8 mouse cellular contexts compared by ENCODE assay signal in the genomic region with DNA sequence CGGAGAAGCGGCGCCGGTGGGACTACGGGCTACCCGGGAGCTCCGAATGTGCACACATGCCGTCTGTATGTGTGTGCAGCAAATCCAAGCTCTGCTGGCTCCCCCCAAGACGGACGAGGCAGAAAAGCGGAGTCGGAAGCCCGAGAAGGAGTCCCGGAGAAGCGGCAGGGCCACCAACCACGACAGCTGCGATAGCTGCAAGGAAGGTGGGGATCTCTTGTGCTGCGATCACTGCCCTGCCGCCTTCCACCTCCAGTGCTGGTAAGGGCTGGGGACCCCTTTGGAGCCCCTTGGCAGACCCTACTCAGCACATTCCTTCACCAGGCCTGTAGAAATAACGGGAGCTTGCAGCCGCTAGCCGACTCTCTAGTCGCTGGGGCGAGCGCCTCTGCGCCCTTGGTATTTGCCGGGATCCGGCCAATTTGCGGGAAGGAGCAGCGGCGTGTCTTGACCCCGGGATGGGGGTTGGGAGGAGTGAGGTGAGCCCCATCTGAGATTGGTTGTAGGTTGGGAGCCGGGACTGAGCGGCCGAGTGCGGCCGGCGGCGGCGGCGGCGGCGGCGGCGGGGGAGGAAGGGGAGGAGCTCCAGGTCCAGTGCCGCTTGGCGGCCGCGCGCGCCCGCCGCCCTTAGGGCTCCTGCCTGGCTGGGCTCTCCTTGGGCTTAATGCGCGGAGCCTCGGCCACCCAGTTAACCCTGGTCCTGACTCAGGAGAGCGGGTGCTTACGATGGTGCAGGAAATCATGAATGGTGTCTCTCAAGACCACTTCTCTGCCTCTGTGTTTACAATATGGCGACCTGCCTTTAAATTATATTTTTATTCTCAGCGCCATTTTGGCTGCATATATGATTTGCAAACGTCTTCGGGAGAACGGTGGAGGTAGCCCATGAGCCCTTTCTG. TPM values are rescaled to one million over a fixed set of nuclear protein-coding genes. Genes with fewer than 3 reads are reported as not detected.
A peak's percentile ranks its signal among the peaks of the same experiment; 100 is the strongest.
DNase-seq lines count a peak whose midpoint lies in the region; ATAC-seq lines count a peak whose summit lies in the region.

No protein-coding gene starts in this region.

- H3K27me3 ChIP-seq in embryonic facial prominence, embryonic 12.5 days = no peaks in the 10 kb centered on the region
- no peaks in the 10 kb centered on the region for H3K27me3 ChIP-seq in heart, embryonic 11.5 days (ENCODE audit: control insufficient read depth, insufficient read depth, low read length)
- 0 out of 2 replicates have a peak, but pooled peaks cover under 1% of the 10 kb centered on the region for H3K27me3 ChIP-seq in kidney, embryonic 15.5 days
- H3K27me3 ChIP-seq in liver, embryonic 11.5 days (replicated peaks; ENCODE audit: control insufficient read depth, insufficient read depth, low read length) = no peaks in the 10 kb centered on the region
- no peaks in the 10 kb centered on the region for H3K27me3 ChIP-seq in neural tube, embryonic 11.5 days (ENCODE audit: control insufficient read depth, insufficient read depth, low read length)
- H3K27me3 ChIP-seq in stomach, embryonic 16.5 days (ENCODE audit: control insufficient read depth, insufficient read depth, low read length) = no peaks in the 10 kb centered on the region

- ATAC-seq in embryonic facial prominence, embryonic 12.5 days (ENCODE audit: insufficient number of reproducible peaks, insufficient read depth, low FRiP score, low TSS enrichment) = no peak
- ATAC-seq in heart, embryonic 11.5 days (replicated peaks; ENCODE audit: insufficient number of reproducible peaks, low FRiP score, low TSS enrichment) = no peak
- ATAC-seq in kidney, embryonic 15.5 days (replicated peaks; ENCODE audit: low FRiP score) = 0 out of 2 replicates have a peak, but pooled peaks have one; percentile 10
- ATAC-seq in liver, embryonic 11.5 days (replicated peaks; ENCODE audit: low FRiP score) = no peak; the same call in 1 of the 2 replicates
- ATAC-seq in neural tube, embryonic 11.5 days (ENCODE audit: insufficient read depth, low FRiP score, low TSS enrichment) = no peak
- ATAC-seq in stomach, embryonic 16.5 days (ENCODE audit: insufficient read depth, low FRiP score) = no peak

- H3K36me3 ChIP-seq in embryonic facial prominence, embryonic 12.5 days = peaks cover 24% of the 10 kb centered on the region
- peaks cover 9% of the 10 kb centered on the region for H3K36me3 ChIP-seq in heart, embryonic 11.5 days (ENCODE audit: control insufficient read depth, insufficient read depth, low read length)
- H3K36me3 ChIP-seq in kidney, embryonic 15.5 days = peaks cover 34% of the 10 kb centered on the region
- H3K36me3 ChIP-seq in liver, embryonic 11.5 days (ENCODE audit: control insufficient read depth, insufficient read depth, low read length) = peaks cover 16% of the 10 kb centered on the region
- no peaks in the 10 kb centered on the region for H3K36me3 ChIP-seq in neural tube, embryonic 11.5 days (ENCODE audit: control insufficient read depth, insufficient read depth, low read length)
- H3K36me3 ChIP-seq in stomach, embryonic 16.5 days (ENCODE audit: control insufficient read depth, insufficient read depth, low read length) = peaks cover 6% of the 10 kb centered on the region; the same call in 1 of the 2 replicates

- no peaks in the 10 kb centered on the region for H3K9me3 ChIP-seq in embryonic facial prominence, embryonic 12.5 days
- no peaks in the 10 kb centered on the region for H3K9me3 ChIP-seq in heart, embryonic 11.5 days (replicated peaks; ENCODE audit: control insufficient read depth, low read length)
- H3K9me3 ChIP-seq in kidney, embryonic 15.5 days (replicated peaks) = no peaks in the 10 kb centered on the region
- H3K9me3 ChIP-seq in liver, embryonic 11.5 days (ENCODE audit: control insufficient read depth, low read length) = no peaks in the 10 kb centered on the region
- H3K9me3 ChIP-seq in neural tube, embryonic 11.5 days (ENCODE audit: control insufficient read depth, low read length) = no peaks in the 10 kb centered on the region
- H3K9me3 ChIP-seq in stomach, embryonic 16.5 days (replicated peaks; ENCODE audit: control insufficient read depth, low read length) = no peaks in the 10 kb centered on the region

- H3K4me3 ChIP-seq in embryonic facial prominence, embryonic 12.5 days = peak overlapping the region; percentile 100
- peak overlapping the region; percentile 79 for H3K4me3 ChIP-seq in heart, embryonic 11.5 days (ENCODE audit: low read depth, low read length)
- peak overlapping the region; percentile 100 for H3K4me3 ChIP-seq in kidney, embryonic 15.5 days (replicated peaks)
- peak overlapping the region; percentile 97 for H3K4me3 ChIP-seq in liver, embryonic 11.5 days (ENCODE audit: low read depth, low read length)
- H3K4me3 ChIP-seq in neural tube, embryonic 11.5 days (ENCODE audit: low read depth, low read length) = peak overlapping the region; percentile 100
- H3K4me3 ChIP-seq in stomach, embryonic 16.5 days (replicated peaks; ENCODE audit: low read length) = peak overlapping the region; percentile 100

- DNase-seq in 3134 (ENCODE audit: extremely low read depth, insufficient read length, low spot score) = peak; percentile 78
- DNase-seq in adrenal gland, postnatal 10 days = peak; percentile 84
- DNase-seq in liver, embryonic 11.5 days (ENCODE audit: low spot score) = peak; percentile 83
- DNase-seq in neural tube, embryonic 11.5 days (ENCODE audit: low spot score) = peak; percentile 81

- under 1% methylated on average over 58 of the region's 63 CpGs for whole genome bisulfite sequencing in embryonic facial prominence, embryonic 12.5 days
- under 1% methylated on average over 63 of the region's 63 CpGs for WGBS in heart, embryonic 11.5 days (ENCODE audit: insufficient replicate concordance)
- WGBS in kidney, embryonic 15.5 days = under 1% methylated on average over 61 of the region's 63 CpGs
- WGBS in liver, embryonic 11.5 days = under 1% methylated on average over 43 of the region's 63 CpGs
- under 1% methylated on average over 52 of the region's 63 CpGs for WGBS in neural tube, embryonic 11.5 days
- WGBS in stomach, embryonic 16.5 days = under 1% methylated on average over 55 of the region's 63 CpGs

- peak overlapping the region; percentile 97 for H3K27ac ChIP-seq in embryonic facial prominence, embryonic 12.5 days
- peak overlapping the region; percentile 97 for H3K27ac ChIP-seq in heart, embryonic 11.5 days (ENCODE audit: low read depth, low read length)
- H3K27ac ChIP-seq in kidney, embryonic 15.5 days = peak overlapping the region; percentile 95
- H3K27ac ChIP-seq in liver, embryonic 11.5 days (ENCODE audit: low read depth, low read length) = peak overlapping the region; percentile 90
- peak overlapping the region; percentile 86 for H3K27ac ChIP-seq in neural tube, embryonic 11.5 days (ENCODE audit: low read depth, low read length)
- peak overlapping the region; percentile 96 for H3K27ac ChIP-seq in stomach, embryonic 16.5 days (ENCODE audit: low read length)

- peak overlapping the region; percentile 70 for H3K4me2 ChIP-seq in embryonic facial prominence, embryonic 12.5 days (replicated peaks)
- peak overlapping the region; percentile 77 for H3K4me2 ChIP-seq in heart, embryonic 11.5 days
- H3K4me2 ChIP-seq in kidney, embryonic 15.5 days = peak overlapping the region; percentile 84
- peak overlapping the region; percentile 81 for H3K4me2 ChIP-seq in liver, embryonic 11.5 days
- peak overlapping the region; percentile 66 for H3K4me2 ChIP-seq in neural tube, embryonic 11.5 days (ENCODE audit: low read depth)
- H3K4me2 ChIP-seq in stomach, embryonic 16.5 days (ENCODE audit: low read depth, low read length) = peak overlapping the region; percentile 91

- 0 out of 2 replicates have a peak, but pooled peaks cover 8% of the 10 kb centered on the region for H3K4me1 ChIP-seq in embryonic facial prominence, embryonic 12.5 days
- H3K4me1 ChIP-seq in heart, embryonic 11.5 days (ENCODE audit: control insufficient read depth, insufficient read depth, low read length) = peaks cover 9% of the 10 kb centered on the region; the same call in 1 of the 2 replicates
- peaks cover 22% of the 10 kb centered on the region for H3K4me1 ChIP-seq in kidney, embryonic 15.5 days
- H3K4me1 ChIP-seq in liver, embryonic 11.5 days (replicated peaks; ENCODE audit: control insufficient read depth, insufficient read depth, low read length) = peaks cover 14% of the 10 kb centered on the region
- peaks cover 8% of the 10 kb centered on the region; the same call in 1 of the 2 replicates for H3K4me1 ChIP-seq in neural tube, embryonic 11.5 days (ENCODE audit: control insufficient read depth, insufficient read depth, low read length)
- peaks cover 15% of the 10 kb centered on the region for H3K4me1 ChIP-seq in stomach, embryonic 16.5 days (ENCODE audit: control insufficient read depth, insufficient read depth, low read length)

- H3K9ac ChIP-seq in embryonic facial prominence, embryonic 12.5 days = peak overlapping the region; percentile 99
- H3K9ac ChIP-seq in heart, embryonic 11.5 days (ENCODE audit: low read depth, low read length) = peak overlapping the region; percentile 87
- H3K9ac ChIP-seq in kidney, embryonic 15.5 days = peak overlapping the region; percentile 99
- H3K9ac ChIP-seq in liver, embryonic 11.5 days (ENCODE audit: low read depth, low read length) = peak overlapping the region; percentile 90
- H3K9ac ChIP-seq in neural tube, embryonic 11.5 days (ENCODE audit: low read length) = peak overlapping the region; percentile 96
- peak overlapping the region; percentile 100 for H3K9ac ChIP-seq in stomach, embryonic 16.5 days (ENCODE audit: low read length)

RNA-seq across cellular contexts. Expression of a gene that starts 1.6 kb away (rescaled TPM):
- total RNA-seq in adrenal gland, postnatal 10 days (2021) = 10 to 100 TPM; 42.9 to 55.3 TPM
- polyA plus RNA-seq in embryonic facial prominence, embryonic 12.5 days (2016; fragmentation: Nextera tagmentation; extraction: Ambion mirVana) = 27.5 and 27.7 TPM in 2 replicates
- 9.1 and 14.2 TPM in 2 replicates for polyA plus RNA-seq in heart, embryonic 11.5 days (2014; fragmentation: Nextera tagmentation; extraction: Ambion mirVana)
- polyA plus RNA-seq in kidney, embryonic 15.5 days (2015; fragmentation: Nextera tagmentation; extraction: Ambion mirVana) = 15.0 and 20.5 TPM in 2 replicates
- 17.0 and 18.6 TPM in 2 replicates for polyA plus RNA-seq in liver, embryonic 11.5 days (2014; fragmentation: Nextera tagmentation; extraction: Ambion mirVana)
- 17.8 and 19.6 TPM in 2 replicates for polyA plus RNA-seq in neural tube, embryonic 11.5 days (2014; fragmentation: Nextera tagmentation; extraction: Ambion mirVana)
- polyA plus RNA-seq in stomach, embryonic 16.5 days (2015; fragmentation: Nextera tagmentation; extraction: Ambion mirVana) = 10.9 and 11.5 TPM in 2 replicates

RNA-seq across cellular contexts. Expression of a gene that starts 47.9 kb away (rescaled TPM):
- total RNA-seq in adrenal gland, postnatal 10 days (2021) = 10 to 100 TPM in 1 of 2 experiments, 1 to 10 TPM in 1; 8.6 to 10.4 TPM
- 20.3 and 21.9 TPM in 2 replicates for polyA plus RNA-seq in embryonic facial prominence, embryonic 12.5 days (2016; fragmentation: Nextera tagmentation; extraction: Ambion mirVana)
- polyA plus RNA-seq in heart, embryonic 11.5 days (2014; fragmentation: Nextera tagmentation; extraction: Ambion mirVana) = 12.3 and 15.8 TPM in 2 replicates
- 16.6 and 18.3 TPM in 2 replicates for polyA plus RNA-seq in kidney, embryonic 15.5 days (2015; fragmentation: Nextera tagmentation; extraction: Ambion mirVana)
- 23.8 and 24.9 TPM in 2 replicates for polyA plus RNA-seq in liver, embryonic 11.5 days (2014; fragmentation: Nextera tagmentation; extraction: Ambion mirVana)
- polyA plus RNA-seq in neural tube, embryonic 11.5 days (2014; fragmentation: Nextera tagmentation; extraction: Ambion mirVana) = 18.4 and 19.4 TPM in 2 replicates
- polyA plus RNA-seq in stomach, embryonic 16.5 days (2015; fragmentation: Nextera tagmentation; extraction: Ambion mirVana) = 12.1 and 13.8 TPM in 2 replicates

RNA-seq across cellular contexts. Expression of a gene that starts 53.5 kb away (rescaled TPM):
- 10 to 100 TPM; 79.1 to 95.9 TPM for total RNA-seq in adrenal gland, postnatal 10 days (2021)
- 51.8 and 54.1 TPM in 2 replicates for polyA plus RNA-seq in embryonic facial prominence, embryonic 12.5 days (2016; fragmentation: Nextera tagmentation; extraction: Ambion mirVana)
- 62.0 and 67.1 TPM in 2 replicates for polyA plus RNA-seq in heart, embryonic 11.5 days (2014; fragmentation: Nextera tagmentation; extraction: Ambion mirVana)
- 46.1 and 53.2 TPM in 2 replicates for polyA plus RNA-seq in kidney, embryonic 15.5 days (2015; fragmentation: Nextera tagmentation; extraction: Ambion mirVana)
- polyA plus RNA-seq in liver, embryonic 11.5 days (2014; fragmentation: Nextera tagmentation; extraction: Ambion mirVana) = 44.8 TPM in 2 replicates
- polyA plus RNA-seq in neural tube, embryonic 11.5 days (2014; fragmentation: Nextera tagmentation; extraction: Ambion mirVana) = 60.8 and 62.9 TPM in 2 replicates
- 59.0 and 61.1 TPM in 2 replicates for polyA plus RNA-seq in stomach, embryonic 16.5 days (2015; fragmentation: Nextera tagmentation; extraction: Ambion mirVana)

RNA-seq across cellular contexts. Expression of a gene that starts 53.6 kb away (rescaled TPM):
- 1 to 10 TPM; 2.5 to 3.6 TPM for total RNA-seq in adrenal gland, postnatal 10 days (2021)
- 2.0 and 2.4 TPM in 2 replicates for polyA plus RNA-seq in embryonic facial prominence, embryonic 12.5 days (2016; fragmentation: Nextera tagmentation; extraction: Ambion mirVana)
- 0.09 TPM in 1 of 2 replicates, not detected in the other for polyA plus RNA-seq in heart, embryonic 11.5 days (2014; fragmentation: Nextera tagmentation; extraction: Ambion mirVana)
- 0.44 TPM in 1 of 2 replicates, not detected in the other for polyA plus RNA-seq in kidney, embryonic 15.5 days (2015; fragmentation: Nextera tagmentation; extraction: Ambion mirVana)
- 0.36 TPM in 1 of 2 replicates, not detected in the other for polyA plus RNA-seq in liver, embryonic 11.5 days (2014; fragmentation: Nextera tagmentation; extraction: Ambion mirVana)
- polyA plus RNA-seq in neural tube, embryonic 11.5 days (2014; fragmentation: Nextera tagmentation; extraction: Ambion mirVana) = 12.4 and 13.8 TPM in 2 replicates
- 2.0 and 2.3 TPM in 2 replicates for polyA plus RNA-seq in stomach, embryonic 16.5 days (2015; fragmentation: Nextera tagmentation; extraction: Ambion mirVana)
